ENCODE assay signal across 9 mouse cellular contexts in the genomic region with DNA sequence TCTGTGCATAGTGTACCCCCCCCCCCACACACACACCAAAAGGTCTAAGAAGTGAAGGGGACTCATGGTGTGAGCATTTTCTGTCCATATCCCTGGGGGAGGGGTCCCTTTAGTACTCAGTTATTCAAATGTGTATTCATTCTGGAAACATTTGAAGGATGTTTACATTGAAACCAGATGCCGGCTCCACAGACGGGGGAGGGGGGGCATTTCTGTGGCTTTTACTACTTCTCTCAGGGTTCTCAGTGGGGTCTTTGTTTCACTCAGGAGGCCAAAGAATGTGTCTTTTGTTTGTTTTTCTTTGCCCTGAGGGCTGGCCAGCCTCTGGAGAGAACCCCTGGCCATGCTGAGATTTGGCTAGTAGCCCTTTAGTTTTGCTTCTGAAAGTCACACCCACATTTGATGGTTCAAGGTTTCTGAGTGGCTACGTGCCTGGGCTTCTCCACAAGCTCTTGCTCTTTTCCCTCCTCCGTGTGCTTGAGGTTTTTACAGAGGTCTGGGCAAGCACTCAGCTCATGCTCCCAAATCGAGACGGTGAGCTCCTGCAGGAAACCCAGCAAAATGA. TPM values are rescaled to one million over a fixed set of nuclear protein-coding genes. Genes with fewer than 3 reads are reported as not detected.
DNase-seq lines count a peak whose midpoint lies in the region; ATAC-seq lines count a peak whose summit lies in the region.
"Had no signal": no experiment of that assay in that cellular context is flagged by ENCODE, and none has a peak within 500 bp of the region (broad histone marks: within the 10 kb centered on the region; RNA-seq: fewer than 3 reads in every experiment).

No protein-coding gene starts in this region.

- no peak overlapping the region for H3K9ac ChIP-seq in hindbrain, embryonic 12.5 days
- 0 out of 2 replicates have a peak overlapping the region, but pooled peaks have one; percentile 4 for H3K9ac ChIP-seq in midbrain, embryonic 11.5 days (ENCODE audit: low read length)

- no peak overlapping the region for H3K4me3 ChIP-seq in hindbrain, embryonic 12.5 days
- no peak overlapping the region for H3K4me3 ChIP-seq in midbrain, embryonic 11.5 days (ENCODE audit: low read depth, low read length)

- no peaks in the 10 kb centered on the region for H3K36me3 ChIP-seq in hindbrain, embryonic 12.5 days
- no peaks in the 10 kb centered on the region for H3K36me3 ChIP-seq in midbrain, embryonic 11.5 days (ENCODE audit: control insufficient read depth, insufficient read depth, low read length)

- H3K9me3 ChIP-seq in hindbrain, embryonic 12.5 days (replicated peaks), result no peaks in the 10 kb centered on the region
- no peaks in the 10 kb centered on the region for H3K9me3 ChIP-seq in midbrain, embryonic 11.5 days (ENCODE audit: control insufficient read depth, low read length)

- peak overlapping the region; percentile 5; the same call in 1 of the 2 replicates for H3K4me2 ChIP-seq in hindbrain, embryonic 12.5 days (replicated peaks)
- no peak overlapping the region for H3K4me2 ChIP-seq in midbrain, embryonic 11.5 days

- no peaks in the 10 kb centered on the region for H3K27me3 ChIP-seq in hindbrain, embryonic 12.5 days
- H3K27me3 ChIP-seq in midbrain, embryonic 11.5 days (ENCODE audit: control insufficient read depth, insufficient read depth, low read length), result no peaks in the 10 kb centered on the region

- 4% methylated on average over 6 of the region's 6 CpGs for WGBS in hindbrain, embryonic 12.5 days
- 15% methylated on average over 6 of the region's 6 CpGs for WGBS in midbrain, embryonic 11.5 days

- H3K27ac ChIP-seq in hindbrain, embryonic 12.5 days, result peak overlapping the region; percentile 80
- 0 out of 2 replicates have a peak overlapping the region, but pooled peaks have one; percentile 20 for H3K27ac ChIP-seq in midbrain, embryonic 11.5 days (ENCODE audit: low read depth, low read length)

- DNase-seq in adrenal gland, postnatal 10 days, result peak; percentile 26
- no peak for DNase-seq in adrenal gland, adult 8-10 months
- DNase-seq in ovary, adult 18-20 months (ENCODE audit: low spot score), result peak; percentile 26
- DNase-seq in ovary, postnatal 14 days (ENCODE audit: low spot score), result no peak
- peak; percentile 91 for DNase-seq in midbrain, embryonic 11.5 days (ENCODE audit: low spot score, missing footprints)

- peak; percentile 80 for ATAC-seq in hindbrain, embryonic 12.5 days (ENCODE audit: low FRiP score)
- peak; percentile 76 for ATAC-seq in midbrain, embryonic 11.5 days (ENCODE audit: low FRiP score)
- no peak for ATAC-seq in frontal cortex, adult (ENCODE audit: low TSS enrichment)
- no peak for ATAC-seq in megakaryocyte, adult 5-6 weeks (ENCODE audit: poor library complexity, severe bottlenecking)

- H3K4me1 ChIP-seq in hindbrain, embryonic 12.5 days, result peaks cover 12% of the 10 kb centered on the region
- peaks cover 8% of the 10 kb centered on the region for H3K4me1 ChIP-seq in midbrain, embryonic 11.5 days (ENCODE audit: control insufficient read depth, insufficient read depth, low read length)

RNA-seq across cellular contexts. Expression of a gene that starts 24.2 kb away (rescaled TPM):
- 10 to 100 TPM; 41.1 to 45.9 TPM for total RNA-seq in adrenal gland, postnatal 10 days (2021)
- total RNA-seq in adrenal gland, adult 8-10 months (2022), result 10 to 100 TPM; 35.3 to 97.4 (median 63.1) TPM
- polyA plus RNA-seq in hindbrain, embryonic 12.5 days (2016; fragmentation: Nextera tagmentation; extraction: Ambion mirVana), result 28.1 and 36.1 TPM in 2 replicates
- 21.1 and 21.4 TPM in 2 replicates for polyA plus RNA-seq in midbrain, embryonic 11.5 days (2014; fragmentation: Nextera tagmentation; extraction: Ambion mirVana)
- not detected in 2 replicates for total RNA-seq in megakaryocyte, adult 5-6 weeks (2015)
- not detected in 2 replicates for total RNA-seq in megakaryocyte, adult 5-6 weeks (2017)
- total RNA-seq: neutrophil, adult 5-6 weeks had no signal

Comparison
In these comparisons a context has a peak if more than half of its experiments do, and no peak if none do; other contexts are left out.
1. DNase-seq: peak in adrenal gland, postnatal 10 days (single experiment), ovary, adult 18-20 months (single experiment) and midbrain, embryonic 11.5 days (single experiment); none in adrenal gland, adult 8-10 months (single experiment) and ovary, postnatal 14 days (single experiment).
2. ATAC-seq: peak in hindbrain, embryonic 12.5 days (single experiment) and midbrain, embryonic 11.5 days (single experiment); none in frontal cortex, adult (single experiment) and megakaryocyte, adult 5-6 weeks (single experiment).
3. RNA of a gene that starts 24.2 kb away (total RNA-seq): 35.3 to 97.4 TPM in adrenal gland, adult 8-10 months and 41.1 to 45.9 TPM in adrenal gland, postnatal 10 days; not detected in megakaryocyte, adult 5-6 weeks; every median in the first group is over 10 times any median in the second.